Mouse (Mus musculus) induced T-regulatory cell, adult 2 months (primary cell): ENCODE data around the gene Ogn.
A peak's percentile ranks its signal among the peaks of the same experiment; 100 is the strongest.
"Not testable (repeated sequence)": the region's sequence is repeated elsewhere in the genome, so short reads cannot be mapped to it uniquely, and the experiment has no call there.

Experiments
- DNase-seq: peaks from one replicate; pipeline ENCODE4 v3.0.0-alpha.2; 2012; ENCODE audit warnings: low read depth

Gene Ogn

DNA sequence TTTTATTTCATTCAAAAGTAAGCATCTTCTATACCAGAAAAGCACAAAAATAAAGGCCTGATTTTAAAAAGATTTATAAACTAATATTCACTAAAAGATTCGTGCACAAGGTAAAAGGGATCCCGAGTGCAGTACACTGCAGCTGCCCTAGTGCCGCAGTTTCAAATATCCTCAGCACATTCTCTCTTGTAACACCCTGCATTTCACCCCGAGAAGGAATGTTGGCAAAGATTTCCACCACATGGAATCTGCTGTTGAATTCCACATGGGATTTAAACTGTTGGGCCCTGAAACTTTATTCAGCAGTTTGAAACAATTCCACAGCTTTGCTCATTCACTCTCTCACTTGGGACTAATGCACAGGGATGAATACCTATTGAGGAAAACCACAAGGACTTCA, at the start of gene Ogn:
Gene Ogn (plus strand): TSS at position 333 of the 400 bp plus-strand sequence.
- no peak for DNase-seq

DNA sequence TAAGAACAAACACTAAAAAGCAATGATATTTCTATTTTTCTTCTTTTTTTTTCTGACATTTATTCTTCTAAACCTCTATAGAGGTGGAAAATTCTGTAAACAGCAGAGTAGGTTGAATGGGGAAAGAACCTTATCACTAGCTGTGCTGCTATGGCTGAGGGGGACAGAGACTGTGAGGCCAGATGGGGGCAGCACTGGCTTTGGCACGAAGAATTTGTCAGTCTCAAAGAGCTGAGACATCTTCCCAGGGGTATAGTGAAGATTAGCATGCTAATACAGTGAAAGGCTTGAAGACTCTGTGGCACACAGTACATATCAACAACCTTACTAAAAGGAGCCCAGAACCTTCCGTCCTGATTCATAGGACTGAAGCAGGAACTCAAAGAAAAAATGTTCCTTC, 48.7 kb upstream of the Ogn start:
- DNase-seq, result peak; percentile 27

DNA sequence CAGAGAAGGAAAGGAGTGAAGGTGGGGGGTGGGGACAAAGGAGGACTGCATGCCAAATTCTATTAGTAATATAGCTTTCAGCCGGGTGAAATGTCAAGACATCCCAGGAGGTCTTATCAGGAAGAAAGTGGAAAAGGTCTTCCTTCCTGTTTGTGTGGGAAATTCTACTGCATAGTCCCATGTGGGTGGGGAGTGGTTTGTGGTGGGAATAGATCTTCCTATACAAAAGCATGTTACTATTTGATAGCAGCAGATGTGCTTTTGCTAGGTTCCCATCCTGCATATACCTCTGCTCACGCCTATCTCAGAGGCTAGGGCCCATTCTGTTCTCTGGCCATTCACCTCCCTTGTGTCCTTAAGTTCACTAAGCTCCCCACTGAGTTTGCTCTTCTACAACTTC, 47.0 kb upstream of the Ogn start:
- DNase-seq, result no peak

DNA sequence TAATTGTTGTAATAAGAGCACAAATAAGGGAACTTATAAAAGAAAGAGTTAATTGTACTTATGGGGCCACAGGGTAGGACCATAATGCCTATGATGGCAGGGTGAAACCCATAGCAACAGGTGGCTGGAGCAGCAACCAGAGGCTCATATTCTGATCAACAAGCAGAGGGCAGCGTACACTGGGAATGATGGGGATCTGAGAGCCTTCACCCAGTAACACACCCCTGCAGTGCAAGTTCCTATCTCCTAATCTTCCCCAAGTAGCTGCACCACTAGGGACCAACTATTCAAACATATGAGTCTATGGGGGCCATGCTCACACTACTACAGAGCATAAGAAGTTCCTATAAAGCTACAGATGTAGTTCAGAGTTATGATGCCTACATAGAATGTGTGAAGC, 43.5 kb upstream of the Ogn start:
- DNase-seq, result no peak

DNA sequence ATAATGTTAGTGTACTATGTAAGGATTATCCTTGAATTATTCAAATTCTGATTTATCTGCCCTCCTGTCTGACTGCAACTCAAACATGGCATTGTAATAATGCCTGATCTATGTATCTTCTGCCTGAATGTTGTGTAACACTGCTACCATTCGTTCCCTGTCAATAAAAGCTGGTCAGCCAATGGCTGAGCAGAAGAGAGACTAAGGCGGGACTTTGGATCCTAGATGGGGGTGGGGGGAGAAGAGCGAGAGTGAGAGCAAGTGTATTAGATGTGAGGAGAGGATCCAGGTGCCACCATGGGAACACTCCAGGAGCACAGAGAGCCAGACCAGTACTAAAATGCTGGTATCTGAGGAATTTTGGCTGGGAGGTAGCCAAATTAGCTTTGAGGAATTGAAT, 37.5 kb upstream of the Ogn start:
- no peak for DNase-seq

DNA sequence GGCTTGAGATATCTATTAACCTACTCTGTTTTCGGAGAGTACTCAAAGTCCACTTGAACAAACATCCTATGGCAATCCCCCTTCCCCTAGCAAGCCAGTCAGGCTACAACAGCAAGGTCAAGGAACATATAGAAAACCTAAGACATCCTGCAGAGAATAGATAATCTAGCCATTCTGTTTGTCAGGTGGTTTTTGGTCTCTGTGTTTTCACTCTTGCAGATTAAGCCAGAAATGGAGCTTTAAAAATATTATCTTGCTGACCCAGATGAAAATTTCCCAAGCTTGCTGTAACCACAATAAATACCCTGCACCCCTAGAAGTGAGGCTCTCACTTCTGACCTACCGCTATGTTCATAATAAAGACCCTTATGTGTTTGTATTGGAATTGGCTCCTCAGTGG, 36.4 kb upstream of the Ogn start:
- no peak for DNase-seq

DNA sequence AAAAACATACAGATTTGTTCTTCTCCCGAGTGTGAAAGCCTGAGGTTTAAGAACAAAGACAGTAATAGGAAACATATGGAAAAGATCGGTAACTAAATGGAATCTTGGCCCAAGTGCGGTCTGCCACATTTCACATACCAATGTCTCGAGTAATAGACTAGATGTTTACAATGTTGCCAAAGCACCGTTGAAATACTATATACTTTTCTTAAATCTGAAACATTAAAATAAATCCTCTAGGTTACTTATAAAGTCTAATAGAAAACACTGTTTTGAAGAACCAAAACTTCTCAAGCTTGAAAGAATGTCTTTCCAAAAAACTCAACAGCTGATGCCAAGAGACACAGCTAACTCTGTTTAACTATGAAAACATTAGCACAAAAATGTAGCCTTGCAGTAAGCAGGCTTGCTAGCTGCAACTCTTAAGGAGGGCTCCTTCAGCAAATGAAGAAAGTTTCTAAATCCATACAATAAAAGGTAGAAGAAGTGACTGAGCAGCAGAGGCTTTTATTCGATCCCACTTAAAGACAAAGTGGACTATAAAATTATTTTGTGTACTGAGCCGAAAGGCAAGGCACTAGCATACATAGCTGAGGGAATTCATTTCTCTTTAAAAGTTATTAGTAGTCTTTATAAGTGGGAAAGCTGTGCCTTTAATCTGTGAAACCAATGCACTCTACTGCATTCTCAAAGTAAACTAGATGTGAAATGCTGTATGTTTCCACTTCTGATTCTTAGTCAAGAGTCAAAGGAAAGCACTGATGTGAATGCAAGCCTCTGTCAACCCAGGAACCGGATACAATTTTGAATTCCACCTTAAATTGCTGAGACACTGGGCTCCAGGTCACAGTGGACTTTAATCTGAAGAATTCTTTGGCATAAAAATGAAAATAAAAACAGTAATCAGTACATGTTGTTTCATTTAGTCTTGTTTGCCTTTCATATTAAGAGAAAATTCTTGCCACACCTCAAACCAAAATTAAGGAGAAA, 26.0 kb upstream of the Ogn start, which contains the start of gene Omd:
Gene Omd (plus strand): TSS at position 922 of the 990 bp plus-strand sequence.
- no peak for DNase-seq

DNA sequence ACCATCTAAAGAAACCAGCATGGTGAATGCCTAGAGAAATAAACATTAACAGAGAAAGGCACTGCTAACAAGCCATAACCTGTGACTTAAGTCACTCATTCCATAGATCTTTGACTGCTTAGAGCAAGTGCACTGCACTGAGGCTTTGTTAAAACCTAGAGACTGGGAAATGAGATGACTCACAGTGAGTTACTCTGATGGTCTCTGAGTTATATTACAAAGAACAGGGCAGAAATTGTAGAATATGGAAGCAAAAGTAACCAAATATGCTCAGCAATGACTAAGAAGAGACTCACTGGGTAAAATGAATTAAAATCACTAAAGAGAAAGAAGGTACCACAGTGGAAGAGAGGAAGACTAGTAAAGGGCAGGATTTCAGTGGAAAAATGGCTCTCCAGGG, 24.0 kb upstream of the Ogn start:
- DNase-seq, result no peak

DNA sequence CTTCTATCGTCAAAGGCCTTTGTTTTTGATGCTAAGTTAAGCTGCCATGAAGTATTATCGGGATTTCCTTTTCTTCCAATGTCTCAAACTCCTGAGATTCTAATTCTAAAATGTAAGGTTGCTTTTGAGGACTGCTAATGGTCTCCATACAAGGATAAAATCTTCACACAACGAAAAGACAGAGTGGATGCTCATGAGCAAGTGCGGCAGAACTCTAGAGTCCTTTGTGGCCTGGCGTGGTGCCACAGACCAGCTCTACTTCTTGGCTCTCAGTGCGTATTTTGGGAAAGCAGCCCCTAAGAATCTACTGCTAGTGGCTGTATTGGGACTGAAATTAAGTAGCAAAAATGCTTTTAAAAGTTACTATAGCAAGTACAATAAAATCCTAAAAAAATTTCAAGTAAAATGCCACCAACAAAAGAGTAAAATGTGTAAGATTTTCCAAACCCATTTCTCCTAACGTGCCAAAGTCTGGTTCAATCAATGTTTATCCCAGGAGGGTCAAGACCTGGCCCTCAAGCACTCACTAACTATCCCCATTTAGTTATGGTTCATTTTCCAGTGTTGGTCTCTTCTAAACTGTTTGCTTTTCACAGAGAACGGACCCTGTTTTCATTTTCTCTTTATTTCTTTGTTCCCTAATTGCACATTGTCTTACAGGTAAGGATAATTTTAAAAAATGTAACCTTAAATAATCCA, 23.4 kb upstream of the Ogn start:
- DNase-seq, result no peak

DNA sequence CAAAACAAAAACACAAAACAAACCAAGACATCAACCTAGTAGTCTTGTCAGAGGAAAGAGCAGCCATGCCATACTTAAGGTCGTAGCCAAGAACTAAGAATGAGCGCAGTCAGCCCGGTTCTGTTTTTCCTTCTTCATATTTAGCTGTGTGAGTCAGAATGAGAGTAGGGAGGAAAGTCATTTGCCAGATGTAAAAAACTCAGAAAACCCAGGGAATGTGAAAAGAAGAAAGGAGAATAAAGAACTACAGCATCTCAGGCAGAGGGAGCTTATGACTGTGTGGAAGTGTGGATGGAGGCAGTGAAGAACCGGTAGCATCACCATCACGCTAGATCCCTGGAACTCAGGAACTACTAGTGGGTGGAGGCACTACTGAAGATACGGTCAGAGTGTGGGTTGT, 21.8 kb upstream of the Ogn start:
- no peak for DNase-seq

DNA sequence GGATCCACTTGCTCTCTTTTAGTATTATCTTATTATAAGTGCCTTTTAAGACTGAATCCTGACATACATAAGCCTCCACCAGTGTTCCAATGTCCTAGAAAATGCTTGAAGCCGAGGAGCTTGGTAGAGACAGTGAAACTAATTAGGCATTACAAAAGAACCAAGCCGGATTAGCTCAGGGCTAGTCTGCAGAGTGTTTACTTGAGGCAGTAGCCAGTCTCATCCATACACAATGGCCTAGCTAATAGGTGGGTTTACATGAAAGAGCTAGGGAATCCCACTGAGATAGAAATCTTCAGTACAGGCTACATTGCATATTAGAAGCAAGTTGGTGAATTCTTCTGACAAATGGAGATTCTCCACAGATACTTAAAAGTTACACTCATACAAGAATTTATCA, 5.3 kb upstream of the Ogn start:
- not testable (repeated sequence) for DNase-seq

DNA sequence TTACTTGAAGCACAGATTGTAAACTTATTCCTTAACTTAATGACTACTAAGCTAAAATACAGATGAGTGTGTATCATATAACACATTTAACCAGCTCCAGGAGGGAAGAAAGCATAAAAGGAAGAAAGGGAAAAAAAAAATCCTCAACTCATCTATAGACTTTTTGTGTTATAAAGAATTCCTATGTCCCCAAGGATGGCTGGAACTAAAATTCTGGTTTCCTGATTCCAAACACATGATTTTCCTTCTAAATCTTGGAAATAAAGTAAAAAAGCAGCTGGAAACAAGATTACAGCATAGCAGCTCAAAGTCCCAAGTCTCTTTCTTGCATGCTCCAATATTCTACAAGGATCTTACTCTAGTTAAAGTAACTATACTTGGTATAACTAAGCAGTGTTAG, 4.2 kb upstream of the Ogn start:
- DNase-seq, result no peak

DNA sequence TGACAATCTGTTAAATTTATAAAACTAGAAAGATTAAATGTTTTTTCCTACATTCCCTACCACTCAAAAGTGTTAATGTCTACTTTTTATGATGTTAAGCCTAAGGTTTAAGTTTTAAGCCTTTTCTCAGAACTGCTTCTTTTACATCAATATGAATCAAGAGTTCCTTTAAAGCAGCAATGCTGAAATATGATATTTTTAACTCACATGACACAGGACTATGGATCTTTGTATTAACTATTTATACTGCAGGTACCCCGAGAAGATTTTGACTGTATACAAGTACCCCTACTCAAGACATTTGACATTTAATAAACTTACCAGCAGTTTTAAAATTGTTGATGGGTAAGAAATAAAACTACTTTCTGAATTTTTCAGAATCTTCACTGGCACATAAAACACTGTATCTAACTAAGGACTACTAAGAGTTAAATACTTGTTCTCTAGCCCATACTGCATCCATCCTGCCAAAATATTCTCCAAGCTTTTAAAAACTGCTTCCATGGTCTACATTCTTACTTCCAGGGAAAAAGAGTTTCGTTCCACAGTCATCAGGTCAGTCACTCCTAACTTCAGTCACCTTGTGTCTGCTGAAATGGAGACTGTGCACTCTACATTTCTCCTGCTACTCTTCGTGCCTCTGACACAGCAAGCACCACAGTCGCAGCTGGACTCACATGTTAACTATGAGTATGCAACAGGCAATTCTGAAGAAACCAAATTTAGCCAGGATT, 910 bp downstream of the Ogn start:
- no peak for DNase-seq

DNA sequence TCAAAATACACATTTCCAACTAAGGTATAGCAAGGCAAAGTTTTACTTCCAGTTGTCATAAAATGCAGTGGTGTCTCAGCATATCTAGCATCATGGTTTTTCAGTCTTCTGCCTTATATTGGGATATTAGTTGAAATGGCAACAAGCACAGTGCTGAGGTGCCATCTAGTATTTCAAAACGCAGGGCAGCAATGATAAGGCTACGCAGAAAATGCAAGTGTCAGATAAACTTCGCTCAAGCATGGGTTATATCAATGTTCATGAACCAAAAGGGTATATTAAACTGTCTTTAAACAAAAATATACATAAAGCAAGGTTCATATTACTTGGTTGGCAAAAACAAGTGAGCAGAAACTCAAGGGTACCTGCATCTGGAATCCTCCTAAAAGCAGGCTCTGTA, 9.2 kb downstream of the Ogn start:
- DNase-seq, result no peak

DNA sequence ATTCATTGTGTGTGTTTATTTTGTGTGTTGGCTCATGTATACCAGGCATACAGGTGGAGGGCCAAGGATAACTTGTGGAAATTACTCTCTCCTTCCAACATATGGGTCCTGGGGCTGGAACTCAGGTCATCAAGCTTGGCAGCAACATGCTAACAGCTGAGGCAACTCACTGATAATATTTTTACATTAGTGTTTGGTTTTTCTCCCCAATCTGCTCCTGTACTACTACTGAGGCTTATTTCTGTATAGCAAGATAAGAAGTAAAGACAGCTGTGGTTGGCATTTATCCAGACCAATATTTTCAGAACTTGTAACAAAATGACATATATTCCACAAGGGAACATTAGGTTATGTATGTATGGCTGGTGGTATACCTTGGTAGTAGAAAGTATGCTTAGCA, 10.5 kb downstream of the Ogn start:
- DNase-seq, result no peak

DNA sequence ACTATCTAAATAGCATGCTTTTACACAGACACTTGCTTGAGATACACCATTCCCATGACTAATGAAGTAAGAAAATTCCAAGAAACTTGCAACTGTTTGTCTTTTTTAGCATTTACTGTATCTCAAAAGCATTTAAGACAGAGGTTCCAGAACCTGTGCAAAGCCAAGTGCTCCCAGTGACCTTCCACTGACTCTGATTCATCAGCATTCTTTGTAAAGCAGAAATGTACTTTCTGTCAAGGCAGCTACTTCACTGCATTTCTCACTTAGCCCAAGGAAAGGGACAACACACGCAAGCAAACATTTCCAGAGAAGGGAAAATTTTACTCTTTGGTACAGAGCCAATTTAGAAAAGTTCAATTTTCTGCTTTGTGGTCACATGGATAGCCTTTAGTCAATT, 15.4 kb downstream of the Ogn start:
- no peak for DNase-seq

DNA sequence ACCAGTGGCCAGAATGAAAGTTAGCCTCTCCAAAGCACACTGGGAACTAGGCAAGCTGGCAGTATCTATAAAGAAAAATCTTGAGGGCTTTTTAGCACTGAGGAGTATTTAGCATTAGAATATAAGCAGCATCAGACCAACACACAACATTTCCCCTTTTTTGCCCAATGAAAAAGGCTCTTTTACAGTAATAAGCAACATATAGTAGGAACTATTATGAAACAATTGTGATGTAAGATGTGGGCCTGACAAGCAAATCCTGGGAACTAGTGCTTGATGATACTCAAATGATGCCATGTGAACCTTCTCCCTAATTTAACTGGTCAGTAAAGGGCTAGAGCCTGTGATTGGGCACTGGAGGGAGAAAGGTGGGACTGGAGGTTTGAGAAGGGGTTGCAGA, 20.3 kb downstream of the Ogn start:
- DNase-seq, result no peak

DNA sequence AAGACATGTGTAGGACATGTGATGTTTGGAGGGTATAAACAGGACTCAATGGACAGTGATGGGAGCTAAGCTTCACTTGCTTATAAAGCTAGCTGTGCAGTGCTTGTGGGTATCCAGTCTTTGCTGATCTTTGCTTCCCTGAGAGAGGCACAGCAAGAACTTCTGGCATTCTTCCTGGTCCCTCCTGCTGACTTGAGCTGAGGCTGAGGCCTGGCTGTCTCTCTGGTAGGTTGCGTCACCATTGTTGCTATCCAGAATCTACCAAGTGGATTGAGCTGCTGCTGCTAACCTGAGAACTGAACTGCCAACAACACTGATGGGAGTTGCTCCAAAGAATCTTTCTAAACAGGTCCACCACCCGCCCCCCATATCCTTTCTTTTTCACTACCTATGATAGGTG, 21.2 kb downstream of the Ogn start:
- no peak for DNase-seq

DNA sequence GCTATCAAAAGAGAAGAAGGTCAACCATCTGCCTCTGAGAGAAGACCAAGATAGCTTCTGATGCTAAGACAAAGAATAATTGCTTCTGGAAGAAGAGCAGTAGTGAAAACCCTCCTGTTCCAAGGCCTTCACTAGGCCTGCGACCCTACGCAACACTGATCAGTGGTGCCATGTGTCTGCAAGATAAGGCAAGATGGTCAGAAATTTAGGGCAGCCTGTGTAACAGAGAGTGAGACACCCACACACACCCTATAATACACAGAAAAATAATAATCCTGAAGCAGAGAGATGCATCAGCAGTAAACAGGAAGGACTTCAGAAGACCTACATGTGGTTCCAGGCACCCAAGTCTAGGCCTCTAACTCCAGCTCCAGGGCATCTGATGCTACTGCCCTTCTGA, 32.1 kb downstream of the Ogn start:
- DNase-seq, result no peak

DNA sequence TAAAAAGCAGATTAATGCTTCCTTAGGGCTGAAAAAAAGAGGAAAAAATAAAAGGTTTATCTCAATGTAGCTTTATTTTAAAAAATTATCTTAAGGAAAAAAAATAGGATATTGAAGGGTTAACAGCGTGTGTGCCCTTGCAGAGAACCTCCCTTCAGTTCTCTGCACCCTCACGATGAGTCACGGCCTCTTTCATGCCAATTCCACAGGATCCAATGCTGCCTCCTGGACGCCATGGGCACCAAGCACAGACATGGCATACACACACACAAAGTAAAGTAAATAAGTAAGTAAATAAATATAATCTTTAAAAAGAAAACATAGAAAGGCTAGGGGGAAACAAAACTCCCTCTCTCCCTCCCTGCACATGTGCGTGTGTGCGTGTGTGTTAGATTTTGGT, 34.8 kb downstream of the Ogn start:
- no peak for DNase-seq

DNA sequence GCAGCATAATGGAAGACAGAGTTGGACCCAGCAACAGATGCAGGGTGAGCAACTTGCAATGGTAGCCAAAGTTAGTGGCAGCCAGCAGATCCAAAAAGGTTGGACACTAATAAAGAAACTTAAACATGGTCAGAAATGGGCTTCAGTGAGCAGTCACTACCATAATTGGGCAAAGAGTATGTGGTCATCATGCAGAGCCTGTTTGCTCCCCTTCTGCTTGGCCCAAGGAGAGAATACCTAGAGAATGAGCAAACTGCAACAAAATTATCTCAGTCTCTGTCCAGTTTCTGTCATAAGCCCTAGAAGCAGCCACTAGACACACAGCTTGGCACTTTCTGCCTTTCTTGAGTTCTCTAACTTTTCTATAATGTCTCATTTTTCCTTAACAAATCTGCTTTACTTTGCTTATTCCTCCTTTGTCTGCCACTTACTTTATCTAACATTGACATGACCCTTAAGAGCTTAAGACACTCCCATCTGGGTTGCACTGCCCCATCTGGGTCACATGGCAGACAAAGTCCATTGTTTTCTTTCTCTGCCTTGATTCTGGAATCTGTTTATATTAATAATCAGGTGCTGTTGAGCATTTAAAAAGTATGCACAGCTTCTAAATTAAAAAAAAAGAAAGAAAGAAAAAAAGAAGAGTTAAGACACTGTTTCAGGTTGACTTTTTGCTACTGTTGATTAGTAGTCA, 36.0 kb downstream of the Ogn start:
- no peak for DNase-seq
